Mouse (Mus musculus): ENCODE measurements around the gene Tff3. TPM values are rescaled to one million over a fixed set of nuclear protein-coding genes. Genes with fewer than 3 reads are reported as not detected.

The Tff3 gene
- polyA plus RNA-seq (2015; fragmentation: Illumina TruSeq; extraction: RNeasy Lipid Tissue Mini Kit (QIAGEN cat#74804); ENCODE audit: low read depth, low replicate concordance), result not detected

DNA sequence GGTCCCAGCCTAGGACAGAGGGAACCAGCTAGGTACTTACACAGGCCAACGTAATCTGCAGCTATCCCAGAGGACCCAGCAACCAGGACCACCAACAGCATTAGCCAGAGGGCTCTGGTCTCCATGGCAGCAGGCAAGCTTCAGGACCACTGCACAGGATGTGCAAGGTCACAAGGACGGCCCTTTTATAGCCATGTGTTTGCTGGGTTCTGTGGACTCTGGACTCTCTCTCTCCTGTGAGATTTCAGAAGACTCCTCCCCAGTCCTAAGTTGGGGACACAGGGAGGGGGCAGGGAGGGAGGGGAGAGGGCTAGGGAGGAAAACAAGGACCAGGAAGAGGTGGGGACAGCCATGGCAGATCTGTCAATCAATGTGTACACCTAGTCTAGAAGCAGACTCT is at the start of gene Tff3:
TSS of gene Tff3 (minus strand) at position 195 of the 400 bp plus-strand sequence.

GRCm38 (mm10) chr17:31165127-31165526 is 35.7 kb upstream of the Tff3 start, which contains the start of gene Tff1:
Gene Tff1, minus strand, starts transcription at chr17:31165277.

DNA sequence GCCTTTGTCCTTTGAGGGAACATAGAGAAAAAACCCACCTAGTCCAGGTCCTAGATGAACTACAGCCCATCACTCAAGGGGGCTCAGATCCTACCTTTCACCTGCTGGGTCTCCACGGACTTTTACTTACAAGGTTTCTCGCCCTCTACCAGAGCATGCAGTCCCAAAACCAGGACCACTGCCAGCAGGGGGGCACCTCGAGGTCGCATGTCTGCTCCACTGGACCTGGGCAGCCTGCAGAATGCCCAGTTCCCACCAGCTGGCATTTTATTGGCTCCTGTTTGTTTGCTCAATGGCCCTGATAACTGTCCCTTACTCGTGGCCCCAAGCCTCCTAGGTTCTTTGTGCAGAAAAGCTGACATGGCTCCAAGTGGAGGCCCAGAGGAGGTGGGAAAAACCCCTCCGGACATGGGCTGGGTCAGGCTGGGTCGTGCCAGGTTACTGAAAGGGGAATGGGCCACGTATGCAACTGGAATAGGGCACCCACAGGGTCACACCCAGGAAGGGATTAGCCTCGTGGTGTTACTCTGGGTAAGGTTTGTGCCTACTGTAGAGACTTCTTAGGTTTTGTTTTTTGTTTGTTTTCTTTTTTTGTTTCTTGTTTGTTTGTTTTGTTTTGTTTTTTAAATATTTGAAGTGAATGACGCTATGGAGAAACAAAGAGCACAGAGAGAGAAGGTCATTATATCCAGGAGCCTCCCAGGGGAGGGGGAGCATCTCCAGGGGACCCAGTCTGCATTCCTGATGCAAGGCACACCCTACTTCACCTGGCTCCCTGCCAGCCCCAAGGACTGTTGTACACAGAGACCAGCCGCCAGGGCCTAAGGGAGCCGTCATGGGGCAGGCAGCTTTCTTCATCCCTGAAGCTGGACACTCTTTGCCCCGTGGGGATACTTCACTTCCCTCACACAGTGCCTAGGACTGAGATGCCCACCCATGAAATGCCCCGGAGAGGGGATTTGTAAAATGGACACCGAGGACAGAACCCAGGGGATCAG is 14.9 kb upstream of the Tff3 start, which contains the start of gene Tff2:
TSS of gene Tff2 (minus strand) at position 243 of the 998 bp plus-strand sequence.

Other genes with a start within 250 kb of the Tff3 start
- gene Glp1r, start 227.8 kb downstream of the Tff3 start, polyA plus RNA-seq (2015; fragmentation: Illumina TruSeq; extraction: RNeasy Lipid Tissue Mini Kit (QIAGEN cat#74804); ENCODE audit: low read depth, low replicate concordance), result 0.61 TPM
- 0.12 TPM for gene Umodl1, start 175.0 kb downstream of the Tff3 start, polyA plus RNA-seq (2015; fragmentation: Illumina TruSeq; extraction: RNeasy Lipid Tissue Mini Kit (QIAGEN cat#74804); ENCODE audit: low read depth, low replicate concordance)
- gene Abcg1, start 72.0 kb downstream of the Tff3 start, polyA plus RNA-seq (2015; fragmentation: Illumina TruSeq; extraction: RNeasy Lipid Tissue Mini Kit (QIAGEN cat#74804); ENCODE audit: low read depth, low replicate concordance), result 32.3 TPM
- gene Tff2, start 14.6 kb upstream of the Tff3 start, polyA plus RNA-seq (2015; fragmentation: Illumina TruSeq; extraction: RNeasy Lipid Tissue Mini Kit (QIAGEN cat#74804); ENCODE audit: low read depth, low replicate concordance), result not detected
- gene Tff1, start 35.6 kb upstream of the Tff3 start, polyA plus RNA-seq (2015; fragmentation: Illumina TruSeq; extraction: RNeasy Lipid Tissue Mini Kit (QIAGEN cat#74804); ENCODE audit: low read depth, low replicate concordance), result not detected
- gene Tmprss3, start 69.3 kb upstream of the Tff3 start, polyA plus RNA-seq (2015; fragmentation: Illumina TruSeq; extraction: RNeasy Lipid Tissue Mini Kit (QIAGEN cat#74804); ENCODE audit: low read depth, low replicate concordance), result not detected
- not detected for gene Ubash3a, start 78.2 kb upstream of the Tff3 start, polyA plus RNA-seq (2015; fragmentation: Illumina TruSeq; extraction: RNeasy Lipid Tissue Mini Kit (QIAGEN cat#74804); ENCODE audit: low read depth, low replicate concordance)
- 10.4 TPM for gene Rsph1, start 147.7 kb upstream of the Tff3 start, polyA plus RNA-seq (2015; fragmentation: Illumina TruSeq; extraction: RNeasy Lipid Tissue Mini Kit (QIAGEN cat#74804); ENCODE audit: low read depth, low replicate concordance)
- 6.2 TPM for gene Slc37a1, start 157.1 kb upstream of the Tff3 start, polyA plus RNA-seq (2015; fragmentation: Illumina TruSeq; extraction: RNeasy Lipid Tissue Mini Kit (QIAGEN cat#74804); ENCODE audit: low read depth, low replicate concordance)

All from brain, adult 10 weeks (tissue).